Mouse (Mus musculus) megakaryocyte, embryonic 14.5 days (primary cell): ENCODE data around the gene Eif1b.

Source experiments
- FLI1 ChIP-seq: IDR thresholded peaks from 2 replicates; pipeline ENCODE4 v1.6.1; 2012; ENCODE audit warnings: low read length, inconsistent platforms, mixed read lengths
- GATA1 ChIP-seq: IDR thresholded peaks from 3 replicates; pipeline ENCODE4 v1.6.1; 2012; ENCODE audit warnings: mixed read lengths, low read length, inconsistent platforms, borderline replicate concordance

DNA sequence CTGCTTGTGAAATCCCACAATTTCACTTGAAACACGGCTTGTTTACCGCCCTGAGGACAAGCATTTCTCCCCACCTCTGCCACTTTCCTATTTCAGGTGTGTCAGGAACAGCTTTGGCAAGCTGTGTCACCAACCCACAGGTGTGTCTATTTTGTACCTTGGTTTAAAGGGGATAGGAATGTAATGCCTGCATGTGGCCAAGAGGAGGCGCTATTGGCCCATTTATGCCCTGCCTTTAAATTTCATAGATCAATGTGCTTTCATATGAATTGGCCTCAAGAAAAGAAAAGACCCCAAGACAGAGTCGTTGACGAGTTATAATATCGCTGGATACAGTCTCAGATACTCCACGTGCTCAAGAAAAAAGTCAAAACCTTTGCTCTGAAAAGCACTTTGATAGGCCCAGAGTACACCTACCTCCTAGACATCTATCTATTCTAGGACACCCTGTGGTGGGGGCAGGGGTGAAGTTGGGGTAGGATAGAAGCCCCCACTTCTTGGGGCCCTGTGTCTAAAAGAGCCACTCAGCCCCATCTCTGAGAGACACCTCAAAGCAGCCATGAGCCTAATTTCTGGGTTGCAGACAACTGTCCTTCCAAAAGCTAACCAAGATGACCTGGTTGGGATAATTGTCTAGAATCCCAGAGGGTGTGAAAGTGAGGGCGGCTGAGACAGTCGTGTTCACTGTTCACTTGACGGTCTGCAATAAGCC, 9.3 kb downstream of the Eif1b start:
- TF ChIP-seq FLI1 = no peak
- TF ChIP-seq GATA1 = no peak
